Mouse (Mus musculus) embryonic facial prominence, embryonic 11.5 days (tissue): Measurements from ENCODE around the gene Slc12a5. TPM values are rescaled to one million over a fixed set of nuclear protein-coding genes. Genes with fewer than 3 reads are reported as not detected.
A peak's percentile ranks its signal among the peaks of the same experiment; 100 is the strongest.

Experiments used
- ATAC-seq: fragments of 200-750 bp; cut with Nextera tagmentation; replicated peaks from 2 replicates; pipeline ENCODE4 v1.8.0; 2017; ENCODE audit warnings: low read depth; ENCODE audit not compliant: insufficient number of reproducible peaks, low FRiP score, low TSS enrichment
- DNase-seq: peaks from one replicate; pipeline ENCODE4 v3.0.0-alpha.2; 2015; ENCODE audit warnings: low spot score
- H3K27ac ChIP-seq: fragments of 300-500 bp; sonication (generic); replicated peaks from 2 replicates; pipeline ENCODE4 v1.5.1; 2014; ENCODE audit warnings: mild to moderate bottlenecking, low read depth, low read length, control low read depth
- H3K27me3 ChIP-seq: fragments of 300-500 bp; sonication (generic); 2 replicates; pipeline ENCODE4 v1.6.1; 2014; ENCODE audit warnings: mild to moderate bottlenecking, low read length, moderate library complexity, mixed read lengths; ENCODE audit not compliant: control insufficient read depth, insufficient read depth
- H3K36me3 ChIP-seq: fragments of 300-500 bp; sonication (generic); replicated peaks from 2 replicates; pipeline ENCODE4 v1.6.1; 2014; ENCODE audit warnings: low read depth, mild to moderate bottlenecking, low read length, moderate library complexity, mixed read lengths; ENCODE audit not compliant: control insufficient read depth, insufficient read depth
- H3K4me1 ChIP-seq: fragments of 300-500 bp; sonication (generic); 2 replicates; pipeline ENCODE4 v1.6.1; 2014; ENCODE audit warnings: low read length, mixed read lengths; ENCODE audit not compliant: control insufficient read depth, insufficient read depth
- H3K4me2 ChIP-seq: fragments of 300-500 bp; sonication (generic); 2 replicates; pipeline ENCODE4 v1.6.1; 2014; ENCODE audit warnings: low read depth, mild to moderate bottlenecking, control low read depth, low read length, moderate library complexity
- H3K4me3 ChIP-seq: fragments of 300-500 bp; sonication (generic); 2 replicates; pipeline ENCODE4 v1.5.1; 2014; ENCODE audit warnings: low read depth, low read length, control low read depth
- H3K9ac ChIP-seq: fragments of 300-500 bp; sonication (generic); replicated peaks from 2 replicates; pipeline ENCODE4 v1.6.1; 2014; ENCODE audit warnings: mild to moderate bottlenecking, control low read depth, low read length
- H3K9me3 ChIP-seq: fragments of 300-500 bp; sonication (generic); replicated peaks from 2 replicates; pipeline ENCODE4 v1.6.1; 2016; ENCODE audit warnings: mild to moderate bottlenecking, low read length, inconsistent platforms, mixed read lengths; ENCODE audit not compliant: control insufficient read depth
- WGBS: fragments of 180-500 bp; shearing (Covaris S2); extraction: QIAGEN DNeasy Blood & Tissue Kit; methylation state at CpG from one replicate; pipeline ENCODE4 v1.1.7; 2014; 5-methylcytosine and 5-hydroxymethylcytosine counted together
- polyA plus RNA-seq: library from polyadenylated mRNA; unstranded; fragments of >200 nt; fragmentation: Nextera tagmentation; extraction: Ambion mirVana; gene quantifications from 2 replicates; pipeline ENCODE4 v1.2.1, GENCODE M21; 2014

Gene Slc12a5
- polyA plus RNA-seq, 1 experiment from 2014 or later: 0.94 TPM

DNA sequence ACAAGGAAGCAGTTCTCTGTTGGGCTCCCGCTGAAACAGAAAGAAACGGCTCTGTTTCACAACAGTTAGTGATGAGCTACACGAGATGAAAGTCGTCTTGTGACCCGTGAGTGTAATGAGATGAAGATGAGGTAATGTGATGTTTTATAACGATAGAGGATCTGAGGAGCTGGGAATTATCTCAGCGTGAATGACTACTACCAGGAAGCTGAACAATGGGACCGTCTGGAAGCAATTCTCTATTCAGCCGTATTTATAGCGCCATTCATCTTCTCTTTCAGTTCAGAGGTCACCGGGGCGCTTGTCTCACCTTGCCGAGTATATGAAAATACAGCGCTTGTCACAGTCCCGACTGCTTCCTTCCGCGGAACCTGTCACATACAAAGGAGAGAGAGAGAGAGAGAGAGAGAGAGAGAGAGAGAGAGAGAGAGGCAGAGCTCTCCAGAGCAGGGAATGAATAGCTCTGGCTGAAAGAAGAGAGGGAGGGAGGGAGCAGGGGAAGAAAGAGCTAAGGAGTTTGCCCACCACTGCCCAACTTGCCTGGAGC is 82.6 kb downstream of the Slc12a5 start:
- Histone ChIP-seq H3K27ac (no peak overlapping the region), H3K4me2 (no peak overlapping the region), H3K27me3 (no peaks in the 10 kb centered on the region), H3K36me3 (no peaks in the 10 kb centered on the region), H3K4me3 (no peak overlapping the region), H3K4me1 (no peaks in the 10 kb centered on the region), H3K9me3 (no peaks in the 10 kb centered on the region), H3K9ac (no peak overlapping the region)
- peak; percentile 54 for DNase-seq
- 14% methylated on average over 17 of the region's 17 CpGs for WGBS
- 0 out of 2 replicates have a peak, but pooled peaks have one; percentile 22 for ATAC-seq

GRCm38 (mm10) chr2:165043729-165044128 is 83.1 kb downstream of the Slc12a5 start:
- H3K9ac ChIP-seq: no peak overlapping the region
- DNase-seq (no peak), ATAC-seq (no peak)
- no peaks in the 10 kb centered on the region for H3K9me3 ChIP-seq
- no peaks in the 10 kb centered on the region for H3K4me1 ChIP-seq
- no peak overlapping the region for H3K4me3 ChIP-seq
- 54% methylated on average over 2 of the region's 2 CpGs for WGBS
- no peaks in the 10 kb centered on the region for H3K27me3 ChIP-seq
- no peaks in the 10 kb centered on the region for H3K36me3 ChIP-seq
- no peak overlapping the region for H3K4me2 ChIP-seq
- H3K27ac ChIP-seq: no peak overlapping the region

- DNase-seq: no peak
- no peak for ATAC-seq
- Histone ChIP-seq H3K4me1 (no peaks in the 10 kb centered on the region), H3K36me3 (no peaks in the 10 kb centered on the region), H3K9ac (no peak overlapping the region), H3K9me3 (no peaks in the 10 kb centered on the region), H3K27me3 (no peaks in the 10 kb centered on the region), H3K4me2 (no peak overlapping the region), H3K4me3 (no peak overlapping the region), H3K27ac (no peak overlapping the region)
- WGBS: 61% methylated on average over 5 of the region's 5 CpGs
These were observed 88.4 kb downstream of the Slc12a5 start for GRCm38 (mm10) chr2:165049044-165049443.

Other genes with a start within 250 kb of the Slc12a5 start
- not detected in 2 replicates for gene Spint5, start 245.5 kb upstream of the Slc12a5 start, polyA plus RNA-seq
- 0.38 and 0.46 TPM in 2 replicates for gene Wfdc3, start 214.9 kb upstream of the Slc12a5 start, polyA plus RNA-seq
- gene Dnttip1, start 214.8 kb upstream of the Slc12a5 start, polyA plus RNA-seq: 82.0 and 83.1 TPM in 2 replicates
- gene Ube2c, start 190.9 kb upstream of the Slc12a5 start, polyA plus RNA-seq: 534 and 547 TPM in 2 replicates
- gene Tnnc2, start 180.8 kb upstream of the Slc12a5 start, polyA plus RNA-seq: 4.3 and 11.2 TPM in 2 replicates
- gene Snx21, start 175.0 kb upstream of the Slc12a5 start, polyA plus RNA-seq: 9.9 and 10.5 TPM in 2 replicates
- gene Acot8, start 155.9 kb upstream of the Slc12a5 start, polyA plus RNA-seq: 9.6 and 11.6 TPM in 2 replicates
- gene Zswim3, start 155.7 kb upstream of the Slc12a5 start, polyA plus RNA-seq: 9.8 and 11.3 TPM in 2 replicates
- 20.4 and 21.2 TPM in 2 replicates for gene Zswim1, start 138.1 kb upstream of the Slc12a5 start, polyA plus RNA-seq
- gene Spata25, start 132.3 kb upstream of the Slc12a5 start, polyA plus RNA-seq: 0.36 TPM in 1 of 2 replicates, not detected in the other
- 102 TPM in 2 replicates for gene Ctsa, start 127.9 kb upstream of the Slc12a5 start, polyA plus RNA-seq
- 3.0 and 4.7 TPM in 2 replicates for gene Neurl2, start 127.3 kb upstream of the Slc12a5 start, polyA plus RNA-seq
- gene Pltp, start 103.1 kb upstream of the Slc12a5 start, polyA plus RNA-seq: 41.8 and 50.2 TPM in 2 replicates
- 57.1 and 68.6 TPM in 2 replicates for gene Pcif1, start 81.5 kb upstream of the Slc12a5 start, polyA plus RNA-seq
- gene Zfp335, start 49.0 kb upstream of the Slc12a5 start, polyA plus RNA-seq: 8.0 and 10.0 TPM in 2 replicates
- gene Mmp9, start 20.0 kb upstream of the Slc12a5 start, polyA plus RNA-seq: 1.5 and 1.6 TPM in 2 replicates
- gene Ncoa5, start 74.1 kb downstream of the Slc12a5 start, polyA plus RNA-seq: 64.9 and 71.9 TPM in 2 replicates
- gene Cd40, start 94.8 kb downstream of the Slc12a5 start, polyA plus RNA-seq: 5.3 and 6.1 TPM in 2 replicates
- not detected in 2 replicates for gene 1700025C18Rik, start 129.9 kb downstream of the Slc12a5 start, polyA plus RNA-seq